Mouse (Mus musculus) liver, postnatal 0 days (tissue): ENCODE data around the gene Trmt5. TPM values are rescaled to one million over a fixed set of nuclear protein-coding genes. Genes with fewer than 3 reads are reported as not detected.

Experiments used
- ATAC-seq: fragments of 200-750 bp; cut with Nextera tagmentation; 2 replicates; pipeline ENCODE4 v1.8.0; 2017; ENCODE audit warnings: mild to moderate bottlenecking, moderate library complexity
- DNase-seq: peaks from one replicate; pipeline ENCODE4 v3.0.0-alpha.2; 2016
- H3K27ac ChIP-seq: fragments of 300-500 bp; sonication (generic); 2 replicates; pipeline ENCODE4 v1.5.1; 2014; ENCODE audit warnings: antibody characterized with exemption, moderate library complexity, mild to moderate bottlenecking, low read depth
- H3K27me3 ChIP-seq: fragments of 300-500 bp; sonication (generic); 2 replicates; pipeline ENCODE4 v1.6.1; 2014; ENCODE audit warnings: low read length, control low read depth, mixed read lengths; ENCODE audit not compliant: insufficient read depth
- H3K36me3 ChIP-seq: fragments of 300-500 bp; sonication (generic); replicated peaks from 2 replicates; pipeline ENCODE4 v1.6.1; 2014; ENCODE audit warnings: mild to moderate bottlenecking, control low read depth, low read length, moderate library complexity, mixed read lengths; ENCODE audit not compliant: insufficient read depth
- H3K4me1 ChIP-seq: fragments of 300-500 bp; sonication (generic); 2 replicates; pipeline ENCODE4 v1.6.1; 2014; ENCODE audit warnings: antibody characterized with exemption, mild to moderate bottlenecking, control low read depth; ENCODE audit not compliant: insufficient read depth
- H3K4me2 ChIP-seq: fragments of 300-500 bp; sonication (generic); 2 replicates; pipeline ENCODE4 v1.6.1; 2014; ENCODE audit warnings: low read depth, mild to moderate bottlenecking, low read length, moderate library complexity, mixed read lengths
- H3K4me3 ChIP-seq: fragments of 300-500 bp; sonication (generic); 2 replicates; pipeline ENCODE4 v1.5.1; 2014; ENCODE audit warnings: low read depth, low read length
- H3K9ac ChIP-seq: fragments of 300-500 bp; sonication (generic); replicated peaks from 2 replicates; pipeline ENCODE4 v1.6.1; 2014; ENCODE audit warnings: mild to moderate bottlenecking, moderate library complexity
- H3K9me3 ChIP-seq: fragments of 300-500 bp; sonication (generic); 2 replicates; pipeline ENCODE4 v1.6.1; 2016; ENCODE audit warnings: mild to moderate bottlenecking, control low read depth, low read length, mixed read lengths
- CTCF ChIP-seq: sonication (generic); IDR thresholded peaks from 2 replicates; pipeline ENCODE4 v1.5.1; 2016; ENCODE audit warnings: antibody characterized with exemption, low read depth
- EP300 ChIP-seq: IDR thresholded peaks from 2 replicates; pipeline ENCODE4 v1.6.1; 2016; ENCODE audit warnings: antibody characterized with exemption, low read depth, mild to moderate bottlenecking
- WGBS: fragments of 180-500 bp; shearing (Covaris S2); extraction: QIAGEN DNeasy Blood & Tissue Kit; methylation state at CpG from one replicate; pipeline ENCODE4 v1.1.7; 2014; ENCODE audit not compliant: insufficient replicate concordance; 5-methylcytosine and 5-hydroxymethylcytosine counted together
- polyA plus RNA-seq: library from polyadenylated mRNA; unstranded; fragments of >200 nt; fragmentation: Nextera tagmentation; extraction: Ambion mirVana; gene quantifications from 2 replicates; pipeline ENCODE4 v1.2.1, GENCODE M21; 2015

Trmt5 gene
- polyA plus RNA-seq, 1 experiment from 2014 or later = 4.7 TPM

- Histone ChIP-seq H3K36me3 (no peaks in the 10 kb centered on the region), H3K27me3 (no peaks in the 10 kb centered on the region), H3K9me3 (no peaks in the 10 kb centered on the region), H3K9ac (no peak overlapping the region), H3K4me1 (no peaks in the 10 kb centered on the region), H3K27ac (no peak overlapping the region), H3K4me2 (no peak overlapping the region), H3K4me3 (no peak overlapping the region)
- 81% methylated on average over 4 of the region's 4 CpGs for WGBS
- ATAC-seq (no peak), DNase-seq (no peak)
- TF ChIP-seq CTCF = no peak
- no peak for TF ChIP-seq EP300
These were observed 21.2 kb upstream of the Trmt5 start for GRCm38 (mm10) chr12:73307750-73308149.

GRCm38 (mm10) chr12:73304636-73305035 is 18.1 kb upstream of the Trmt5 start:
- Histone ChIP-seq H3K4me3 (no peak overlapping the region), H3K36me3 (no peaks in the 10 kb centered on the region), H3K9ac (no peak overlapping the region), H3K4me1 (no peaks in the 10 kb centered on the region), H3K4me2 (no peak overlapping the region), H3K27ac (no peak overlapping the region), H3K9me3 (no peaks in the 10 kb centered on the region), H3K27me3 (no peaks in the 10 kb centered on the region)
- TF ChIP-seq EP300 (no peak), CTCF (no peak)
- ATAC-seq = no peak
- no peak for DNase-seq
- WGBS = 72% methylated on average over 4 of the region's 4 CpGs

GRCm38 (mm10) chr12:73300531-73300930 is 14.0 kb upstream of the Trmt5 start:
- no peak for ATAC-seq

GRCm38 (mm10) chr12:73298621-73299020 is 12.1 kb upstream of the Trmt5 start:
- no peak for ATAC-seq
- WGBS = 82% methylated on average over 5 of the region's 5 CpGs

More at GRCm38 (mm10) chr12:73300531-73300930, 14.0 kb upstream of the Trmt5 start:
- no peaks in the 10 kb centered on the region for H3K27me3 ChIP-seq
- no peaks in the 10 kb centered on the region for H3K4me1 ChIP-seq
- no peak overlapping the region for H3K27ac ChIP-seq
- H3K9me3 ChIP-seq = no peaks in the 10 kb centered on the region
- H3K4me2 ChIP-seq = no peak overlapping the region
- DNase-seq = no peak
- TF ChIP-seq EP300 (no peak), CTCF (no peak)
- WGBS = 65% methylated on average over 2 of the region's 2 CpGs
- H3K36me3 ChIP-seq = no peaks in the 10 kb centered on the region
- H3K4me3 ChIP-seq = no peak overlapping the region
- H3K9ac ChIP-seq = no peak overlapping the region

GRCm38 (mm10) chr12:73295505-73296140 is 9.1 kb upstream of the Trmt5 start:
- DNase-seq = no peak
- TF ChIP-seq EP300 (no peak), CTCF (no peak)
- no peak overlapping the region for H3K9ac ChIP-seq
- H3K4me2 ChIP-seq = no peak overlapping the region
- no peak overlapping the region for H3K27ac ChIP-seq
- H3K4me3 ChIP-seq = no peak overlapping the region
- no peaks in the 10 kb centered on the region for H3K27me3 ChIP-seq
- peaks cover 4% of the 10 kb centered on the region; the same call in 1 of the 2 replicates for H3K36me3 ChIP-seq
- no peak for ATAC-seq
- H3K9me3 ChIP-seq = no peaks in the 10 kb centered on the region
- WGBS = 80% methylated on average over 11 of the region's 11 CpGs
- H3K4me1 ChIP-seq = no peaks in the 10 kb centered on the region

More at GRCm38 (mm10) chr12:73298621-73299020, 12.1 kb upstream of the Trmt5 start:
- no peak for DNase-seq
- H3K4me2 ChIP-seq = no peak overlapping the region
- no peak overlapping the region for H3K9ac ChIP-seq
- H3K27me3 ChIP-seq = no peaks in the 10 kb centered on the region
- H3K27ac ChIP-seq = no peak overlapping the region
- H3K36me3 ChIP-seq = no peaks in the 10 kb centered on the region; the same call in 1 of the 2 replicates
- no peaks in the 10 kb centered on the region for H3K4me1 ChIP-seq
- no peaks in the 10 kb centered on the region for H3K9me3 ChIP-seq
- no peak overlapping the region for H3K4me3 ChIP-seq
- TF ChIP-seq EP300 = no peak
- TF ChIP-seq CTCF = no peak

- H3K4me2 ChIP-seq = no peak overlapping the region
- TF ChIP-seq EP300 = no peak
- no peak for TF ChIP-seq CTCF
- H3K9me3 ChIP-seq = no peaks in the 10 kb centered on the region
- no peaks in the 10 kb centered on the region for H3K4me1 ChIP-seq
- DNase-seq = no peak
- H3K4me3 ChIP-seq = no peak overlapping the region
- ATAC-seq = no peak
- H3K9ac ChIP-seq = no peak overlapping the region
- no peaks in the 10 kb centered on the region for H3K27me3 ChIP-seq
- H3K27ac ChIP-seq = no peak overlapping the region
- peaks cover 4% of the 10 kb centered on the region; the same call in 1 of the 2 replicates for H3K36me3 ChIP-seq
These were observed 8.4 kb upstream of the Trmt5 start for GRCm38 (mm10) chr12:73294884-73295283.
